In genomic region chr8:84042066-84042947, GRCm38 (mm10) we compare ENCODE assay signal across 7 mouse cellular contexts. TPM values are rescaled to one million over a fixed set of nuclear protein-coding genes. Genes with fewer than 3 reads are reported as not detected.
A peak's percentile ranks its signal among the peaks of the same experiment; 100 is the strongest.
DNase-seq lines count a peak whose midpoint lies in the region; ATAC-seq and TF ChIP-seq lines count a peak whose summit lies in the region.

Gene Il27ra (minus strand): TSS chr8:84042589.

- intact Hi-C loops in gastrocnemius, adult 2 months (cut with DNase I), result loop anchor here (5.0 kb wide), 1 partner anchor 315 kb away; no protein-coding TSS in a partner anchor

- H3K9me3 ChIP-seq in hindbrain, embryonic 14.5 days (ENCODE audit: control insufficient read depth, low read length), result no peaks in the 10 kb centered on the region
- no peaks in the 10 kb centered on the region for H3K9me3 ChIP-seq in limb, embryonic 12.5 days
- H3K9me3 ChIP-seq in midbrain, embryonic 12.5 days, result no peaks in the 10 kb centered on the region

- TF ChIP-seq POLR2A in brain, embryonic 14.5 days (IDR thresholded peaks at IDR 0.05; ENCODE audit: borderline replicate concordance, extremely low read depth, insufficient read depth, insufficient read length, poor library complexity, severe bottlenecking), result no peak

- TF ChIP-seq CTCF in brain, embryonic 14.5 days (IDR thresholded peaks at IDR 0.05; ENCODE audit: borderline replicate concordance, extremely low read depth, insufficient read depth, insufficient read length), result peak; percentile 78
- TF ChIP-seq CTCF in gastrocnemius, adult 2 months (IDR thresholded peaks at IDR 0.05), result peak; percentile 81

- 4% methylated on average over 40 of the region's 40 CpGs for WGBS in hindbrain, embryonic 14.5 days
- WGBS in limb, embryonic 12.5 days, result 4% methylated on average over 40 of the region's 40 CpGs
- WGBS in midbrain, embryonic 12.5 days, result 4% methylated on average over 40 of the region's 40 CpGs

- peak within 1 kb of the TSS; percentile 40 for H3K9ac ChIP-seq in hindbrain, embryonic 14.5 days
- peak within 1 kb of the TSS; percentile 42 for H3K9ac ChIP-seq in limb, embryonic 12.5 days (replicated peaks)
- H3K9ac ChIP-seq in midbrain, embryonic 12.5 days (replicated peaks), result peak within 1 kb of the TSS; percentile 41; the same call in 1 of the 2 replicates

- peak within 1 kb of the TSS; percentile 52 for H3K4me2 ChIP-seq in hindbrain, embryonic 14.5 days (replicated peaks)
- H3K4me2 ChIP-seq in limb, embryonic 12.5 days, result peak within 1 kb of the TSS; percentile 75
- H3K4me2 ChIP-seq in midbrain, embryonic 12.5 days (replicated peaks), result peak within 1 kb of the TSS; percentile 62

- peaks cover 60% of the 10 kb centered on the region for H3K27me3 ChIP-seq in hindbrain, embryonic 14.5 days (ENCODE audit: control insufficient read depth, insufficient read depth, low read length)
- H3K27me3 ChIP-seq in limb, embryonic 12.5 days, result peaks cover 84% of the 10 kb centered on the region
- peaks cover 83% of the 10 kb centered on the region for H3K27me3 ChIP-seq in midbrain, embryonic 12.5 days

- H3K36me3 ChIP-seq in hindbrain, embryonic 14.5 days (replicated peaks; ENCODE audit: control insufficient read depth, insufficient read depth), result no peaks in the 10 kb centered on the region
- H3K36me3 ChIP-seq in limb, embryonic 12.5 days, result no peaks in the 10 kb centered on the region
- H3K36me3 ChIP-seq in midbrain, embryonic 12.5 days, result no peaks in the 10 kb centered on the region

- H3K27ac ChIP-seq in gastrocnemius, adult 2 months, result peak within 1 kb of the TSS; percentile 65
- H3K27ac ChIP-seq in hindbrain, embryonic 14.5 days, result no peak within 1 kb of the TSS
- no peak within 1 kb of the TSS for H3K27ac ChIP-seq in limb, embryonic 12.5 days
- no peak within 1 kb of the TSS for H3K27ac ChIP-seq in midbrain, embryonic 12.5 days (replicated peaks)

- DNase-seq in NIH3T3 (ENCODE audit: low read depth), result peak; percentile 47
- peak; percentile 60 for DNase-seq in brain, embryonic 14.5 days (ENCODE audit: low read depth)
- peak; percentile 80 for DNase-seq in gastrocnemius, adult 2 months
- peak; percentile 55 for DNase-seq in hindbrain, embryonic 14.5 days (ENCODE audit: low spot score)
- peak; percentile 72 to 75 for DNase-seq in spleen, adult 18-20 months

- H3K4me1 ChIP-seq in hindbrain, embryonic 14.5 days (replicated peaks; ENCODE audit: control insufficient read depth, insufficient read depth, low read length), result peaks cover 11% of the 10 kb centered on the region; the same call in 1 of the 2 replicates
- H3K4me1 ChIP-seq in limb, embryonic 12.5 days (replicated peaks), result peaks cover 12% of the 10 kb centered on the region
- H3K4me1 ChIP-seq in midbrain, embryonic 12.5 days, result peaks cover 9% of the 10 kb centered on the region

- H3K4me3 ChIP-seq in gastrocnemius, adult 2 months, result peak within 1 kb of the TSS; percentile 66
- peak within 1 kb of the TSS; percentile 28 for H3K4me3 ChIP-seq in hindbrain, embryonic 14.5 days (replicated peaks; ENCODE audit: low read length)
- H3K4me3 ChIP-seq in limb, embryonic 12.5 days (replicated peaks), result peak within 1 kb of the TSS; percentile 40
- peak within 1 kb of the TSS; percentile 33 for H3K4me3 ChIP-seq in midbrain, embryonic 12.5 days

- ATAC-seq in hindbrain, embryonic 14.5 days (ENCODE audit: low FRiP score), result peak; percentile 75
- ATAC-seq in limb, embryonic 12.5 days (ENCODE audit: insufficient number of reproducible peaks, insufficient read depth, low FRiP score, low TSS enrichment, low read depth), result no peak
- peak; percentile 71 for ATAC-seq in midbrain, embryonic 12.5 days (ENCODE audit: low FRiP score, low read depth)

RNA-seq across cellular contexts. Expression of gene Il27ra, which starts in this region (rescaled TPM):
- polyA plus RNA-seq in brain, embryonic 14.5 days (2012; rRNA removed), result 0.48 and 0.50 TPM in 2 replicates
- under 1 TPM; 0.36 to 0.61 TPM for total RNA-seq in gastrocnemius, adult 2 months (2021)
- 0.34 and 0.48 TPM in 2 replicates for polyA plus RNA-seq in hindbrain, embryonic 14.5 days (2014; fragmentation: Nextera tagmentation; extraction: Ambion mirVana)
- polyA plus RNA-seq in limb, embryonic 12.5 days (2016; fragmentation: Nextera tagmentation; extraction: Ambion mirVana), result 0.61 and 0.68 TPM in 2 replicates
- polyA plus RNA-seq in midbrain, embryonic 12.5 days (2016; fragmentation: Nextera tagmentation; extraction: Ambion mirVana), result 0.46 and 0.52 TPM in 2 replicates

Comparison
In these comparisons a context has a peak if more than half of its experiments do, and no peak if none do; other contexts are left out.
1. Peak in DNase-seq in brain, embryonic 14.5 days; RNA of the gene not detected or under 1 TPM.
2. Peak in DNase-seq, H3K4me3 ChIP-seq and H3K27ac ChIP-seq in gastrocnemius, adult 2 months; RNA of the gene not detected or under 1 TPM.
3. Peak in DNase-seq, ATAC-seq, H3K4me3 ChIP-seq, H3K9ac ChIP-seq and H3K4me2 ChIP-seq in hindbrain, embryonic 14.5 days; RNA of the gene not detected or under 1 TPM.
4. Peak in ATAC-seq, H3K4me3 ChIP-seq, H3K9ac ChIP-seq and H3K4me2 ChIP-seq in midbrain, embryonic 12.5 days; RNA of the gene not detected or under 1 TPM.